Mouse (Mus musculus) ES-E14 (cell line): Measurements from ENCODE around the gene Rnls.

Experiments used
- CHD2 ChIP-seq: IDR thresholded peaks from 2 replicates; pipeline ENCODE4 v1.6.1; 2014; ENCODE audit warnings: mild to moderate bottlenecking, low read depth, low read length, inconsistent platforms
- MAFK ChIP-seq: IDR thresholded peaks from 2 replicates; pipeline ENCODE4 v1.6.1; 2014; ENCODE audit warnings: mild to moderate bottlenecking, low read depth, low read length, inconsistent platforms; ENCODE audit not compliant: insufficient read depth
- ZC3H11A ChIP-seq: IDR thresholded peaks from 2 replicates; pipeline ENCODE4 v1.6.1; 2012; ENCODE audit warnings: low read depth, mild to moderate bottlenecking, inconsistent platforms, low read length, borderline replicate concordance
- ZNF384 ChIP-seq: IDR thresholded peaks from 2 replicates; pipeline ENCODE4 v1.6.1; 2012; ENCODE audit warnings: low read depth, low read length, inconsistent platforms

DNA sequence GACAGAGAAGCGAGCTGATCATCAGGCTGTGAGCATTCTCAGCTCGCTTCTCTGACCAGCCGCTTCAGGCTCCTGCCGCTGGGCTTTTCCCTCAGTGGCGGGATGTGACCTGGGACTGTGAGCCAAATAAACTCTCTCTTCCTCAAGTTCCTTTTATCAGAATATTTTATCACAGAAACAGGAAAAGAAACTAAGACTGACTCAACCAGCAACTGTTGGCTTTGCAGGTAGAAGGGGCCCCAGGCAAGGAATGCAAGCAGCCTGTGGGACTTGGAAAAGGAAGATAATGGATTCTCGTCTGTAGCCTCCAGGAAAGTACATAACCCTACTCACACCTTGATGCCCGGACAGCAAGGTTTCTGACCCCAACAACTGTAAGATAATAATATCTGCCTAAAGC, 283.0 kb downstream of the Rnls start:
- TF ChIP-seq MAFK (no peak), CHD2 (no peak), ZNF384 (no peak), ZC3H11A (no peak)
